Mouse (Mus musculus): ENCODE measurements around the gene Traf3.

DNA sequence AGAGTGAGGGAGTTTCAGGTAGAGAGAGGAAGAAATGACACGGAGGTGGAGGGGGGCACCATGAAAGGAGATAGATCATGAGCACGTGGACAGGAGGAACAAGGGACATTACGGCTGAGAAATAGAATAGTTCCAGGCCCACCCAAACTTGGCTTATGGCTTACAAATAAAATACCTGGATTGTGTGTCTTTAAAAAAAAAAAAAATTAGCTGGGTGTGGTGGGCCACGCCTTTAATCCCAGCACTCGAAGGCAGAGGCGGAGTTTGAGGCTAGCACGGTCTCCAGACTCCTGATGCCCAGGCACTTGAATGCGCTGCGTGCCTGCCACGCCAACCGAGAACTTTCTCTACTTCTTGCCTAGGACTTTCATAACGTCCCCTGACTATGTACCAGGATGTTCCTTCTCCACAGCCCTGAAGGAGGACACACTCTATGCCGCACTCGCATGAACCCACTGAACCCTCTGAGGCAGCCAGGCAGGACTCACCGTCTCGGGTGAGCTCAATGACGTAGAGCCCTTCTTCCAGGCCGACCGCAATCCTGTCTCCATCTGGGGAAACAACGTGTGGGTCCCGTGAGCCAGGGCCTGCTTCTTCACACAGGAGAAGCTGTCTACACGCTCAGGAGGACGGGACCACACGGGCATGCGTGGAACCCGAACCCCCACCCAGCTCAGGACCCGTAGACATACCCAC, 135.3 kb downstream of the Traf3 start:
- no peak for TF ChIP-seq CTCF (IDR thresholded peaks at IDR 0.05; ENCODE audit: low read depth)
- no peak for TF ChIP-seq EP300 (IDR thresholded peaks at IDR 0.05; ENCODE audit: low read depth)

All from liver, embryonic 14.5 days (tissue).